Mouse (Mus musculus) forebrain, postnatal 0 days (tissue): ENCODE results near the gene Wdr70. TPM values are rescaled to one million over a fixed set of nuclear protein-coding genes. Genes with fewer than 3 reads are reported as not detected.

ENCODE experiments used
- ATAC-seq: fragments of 200-750 bp; cut with Nextera tagmentation; 2 replicates; pipeline ENCODE4 v1.8.0; 2017; ENCODE audit warnings: mild to moderate bottlenecking, moderate library complexity
- DNase-seq: peaks from one replicate; pipeline ENCODE4 v3.0.0-alpha.2; 2015
- H3K27ac ChIP-seq: fragments of 300-500 bp; sonication (generic); 2 replicates; pipeline ENCODE4 v1.5.1; 2014; ENCODE audit warnings: low read depth, mild to moderate bottlenecking, antibody characterized with exemption, low read length, moderate library complexity, mixed read lengths
- H3K27me3 ChIP-seq: fragments of 300-500 bp; sonication (generic); 2 replicates; pipeline ENCODE4 v1.6.1; 2014; ENCODE audit warnings: mild to moderate bottlenecking, low read length, mixed read lengths; ENCODE audit not compliant: insufficient read depth
- H3K36me3 ChIP-seq: fragments of 300-500 bp; sonication (generic); 2 replicates; pipeline ENCODE4 v1.6.1; 2014; ENCODE audit warnings: mild to moderate bottlenecking, moderate library complexity; ENCODE audit not compliant: insufficient read depth
- H3K4me1 ChIP-seq: fragments of 300-500 bp; sonication (generic); 2 replicates; pipeline ENCODE4 v1.6.1; 2014; ENCODE audit warnings: antibody characterized with exemption; ENCODE audit not compliant: insufficient read depth
- H3K4me2 ChIP-seq: fragments of 300-500 bp; sonication (generic); 2 replicates; pipeline ENCODE4 v1.6.1; 2014; ENCODE audit warnings: low read depth, mild to moderate bottlenecking, moderate library complexity
- H3K4me3 ChIP-seq: fragments of 300-500 bp; sonication (generic); 2 replicates; pipeline ENCODE4 v1.5.1; 2014; ENCODE audit warnings: low read depth, low read length, mixed read lengths
- H3K9ac ChIP-seq: fragments of 300-500 bp; sonication (generic); 2 replicates; pipeline ENCODE4 v1.6.1; 2014; ENCODE audit warnings: mild to moderate bottlenecking
- H3K9me3 ChIP-seq: fragments of 300-500 bp; sonication (generic); 2 replicates; pipeline ENCODE4 v1.6.1; 2016; ENCODE audit warnings: low read length
- CTCF ChIP-seq: sonication (generic); IDR thresholded peaks from 2 replicates; pipeline ENCODE4 v1.5.1; 2016; ENCODE audit warnings: antibody characterized with exemption, control low read depth, low read depth
- WGBS: fragments of 180-500 bp; shearing (Covaris S2); extraction: QIAGEN DNeasy Blood & Tissue Kit; methylation state at CpG from one replicate; pipeline ENCODE4 v1.1.7; 2014; 5-methylcytosine and 5-hydroxymethylcytosine counted together
- polyA plus RNA-seq: library from polyadenylated mRNA; unstranded; fragments of >200 nt; fragmentation: Nextera tagmentation; extraction: Ambion mirVana; gene quantifications from 2 replicates; pipeline ENCODE4 v1.2.1, GENCODE M21; 2015
- total RNA-seq: library from RNA; depleted of rRNA; stranded (reverse); fragments of >200 nt; gene quantifications from 2 replicates; pipeline ENCODE4 v1.2.3, GENCODE M21; 2014

Gene Wdr70
- total and polyA plus RNA-seq, 2 experiments from 2014 or later, result 66.8 to 71.3 TPM

GRCm38 (mm10) chr15:7921124-7921523, 177.9 kb downstream of the Wdr70 start:
- no peak overlapping the region for H3K9ac ChIP-seq
- no peak overlapping the region for H3K4me3 ChIP-seq
- 92% methylated on average over 6 of the region's 6 CpGs for WGBS
- no peak for TF ChIP-seq CTCF
- no peak overlapping the region for H3K4me2 ChIP-seq
- H3K27ac ChIP-seq, result no peak overlapping the region
- no peaks in the 10 kb centered on the region for H3K36me3 ChIP-seq
- no peak for DNase-seq
- H3K9me3 ChIP-seq, result no peaks in the 10 kb centered on the region
- no peak for ATAC-seq
- H3K27me3 ChIP-seq, result no peaks in the 10 kb centered on the region
- H3K4me1 ChIP-seq, result no peaks in the 10 kb centered on the region

GRCm38 (mm10) chr15:7906491-7907035, 192.4 kb downstream of the Wdr70 start:
- H3K27me3 ChIP-seq, result no peaks in the 10 kb centered on the region
- 49% methylated on average over 5 of the region's 5 CpGs for WGBS
- H3K9ac ChIP-seq, result no peak overlapping the region
- peak overlapping the region; percentile 42; the same call in 1 of the 2 replicates for H3K27ac ChIP-seq
- no peaks in the 10 kb centered on the region for H3K4me1 ChIP-seq
- DNase-seq (peak; percentile 23), ATAC-seq (peak; percentile 97)
- TF ChIP-seq CTCF, result no peak
- no peaks in the 10 kb centered on the region for H3K9me3 ChIP-seq
- H3K4me3 ChIP-seq, result no peak overlapping the region
- H3K36me3 ChIP-seq, result no peaks in the 10 kb centered on the region
- H3K4me2 ChIP-seq, result no peak overlapping the region

GRCm38 (mm10) chr15:7899286-7899685, 199.7 kb downstream of the Wdr70 start:
- Histone ChIP-seq H3K27ac (no peak overlapping the region), H3K4me1 (no peaks in the 10 kb centered on the region), H3K27me3 (no peaks in the 10 kb centered on the region), H3K9ac (no peak overlapping the region), H3K36me3 (0 out of 2 replicates have a peak, but pooled peaks cover 4% of the 10 kb centered on the region), H3K4me3 (no peak overlapping the region), H3K4me2 (no peak overlapping the region), H3K9me3 (no peaks in the 10 kb centered on the region)
- peak; percentile 34; the same call in 1 of the 2 replicates for TF ChIP-seq CTCF
- no peak for ATAC-seq
- 96% methylated on average over 6 of the region's 6 CpGs for WGBS
- no peak for DNase-seq

- Histone ChIP-seq H3K27ac (no peak overlapping the region), H3K9me3 (no peaks in the 10 kb centered on the region), H3K4me3 (no peak overlapping the region), H3K4me2 (no peak overlapping the region), H3K36me3 (no peaks in the 10 kb centered on the region), H3K9ac (no peak overlapping the region), H3K27me3 (no peaks in the 10 kb centered on the region), H3K4me1 (no peaks in the 10 kb centered on the region)
- DNase-seq, result no peak
- 56% methylated on average over 9 of the region's 9 CpGs for WGBS
- no peak for ATAC-seq
- TF ChIP-seq CTCF, result no peak
These were observed 207.3 kb downstream of the Wdr70 start for GRCm38 (mm10) chr15:7891547-7892282.

GRCm38 (mm10) chr15:7890286-7890685, 208.7 kb downstream of the Wdr70 start:
- no peak overlapping the region for H3K27ac ChIP-seq
- no peak for ATAC-seq
- H3K9ac ChIP-seq, result no peak overlapping the region
- H3K4me3 ChIP-seq, result no peak overlapping the region
- 77% methylated on average over 5 of the region's 5 CpGs for WGBS
- no peaks in the 10 kb centered on the region for H3K27me3 ChIP-seq
- no peaks in the 10 kb centered on the region for H3K36me3 ChIP-seq
- DNase-seq, result no peak
- H3K4me2 ChIP-seq, result no peak overlapping the region
- H3K9me3 ChIP-seq, result no peaks in the 10 kb centered on the region
- no peaks in the 10 kb centered on the region for H3K4me1 ChIP-seq
- TF ChIP-seq CTCF, result no peak

- ATAC-seq, result no peak
- TF ChIP-seq CTCF, result no peak
- Histone ChIP-seq H3K27me3 (no peaks in the 10 kb centered on the region), H3K4me3 (no peak overlapping the region), H3K36me3 (no peaks in the 10 kb centered on the region), H3K4me1 (no peaks in the 10 kb centered on the region), H3K4me2 (no peak overlapping the region), H3K9ac (no peak overlapping the region), H3K27ac (no peak overlapping the region), H3K9me3 (no peaks in the 10 kb centered on the region)
- DNase-seq, result no peak
- 73% methylated on average over 5 of the region's 5 CpGs for WGBS
These were observed 209.7 kb downstream of the Wdr70 start for GRCm38 (mm10) chr15:7889362-7889674.

- no peaks in the 10 kb centered on the region for H3K27me3 ChIP-seq
- H3K4me2 ChIP-seq, result no peak overlapping the region
- H3K4me3 ChIP-seq, result no peak overlapping the region
- H3K27ac ChIP-seq, result no peak overlapping the region
- no peaks in the 10 kb centered on the region for H3K4me1 ChIP-seq
- ATAC-seq (no peak), DNase-seq (no peak)
- no peak overlapping the region for H3K9ac ChIP-seq
- no peak for TF ChIP-seq CTCF
- no peaks in the 10 kb centered on the region for H3K9me3 ChIP-seq
- H3K36me3 ChIP-seq, result no peaks in the 10 kb centered on the region; the same call in 1 of the 2 replicates
- WGBS, result 49% methylated on average over 8 of the region's 8 CpGs
These were observed 210.2 kb downstream of the Wdr70 start for GRCm38 (mm10) chr15:7888617-7889361.
